Mouse (Mus musculus): ENCODE data around the gene Rhbdd1.

DNA sequence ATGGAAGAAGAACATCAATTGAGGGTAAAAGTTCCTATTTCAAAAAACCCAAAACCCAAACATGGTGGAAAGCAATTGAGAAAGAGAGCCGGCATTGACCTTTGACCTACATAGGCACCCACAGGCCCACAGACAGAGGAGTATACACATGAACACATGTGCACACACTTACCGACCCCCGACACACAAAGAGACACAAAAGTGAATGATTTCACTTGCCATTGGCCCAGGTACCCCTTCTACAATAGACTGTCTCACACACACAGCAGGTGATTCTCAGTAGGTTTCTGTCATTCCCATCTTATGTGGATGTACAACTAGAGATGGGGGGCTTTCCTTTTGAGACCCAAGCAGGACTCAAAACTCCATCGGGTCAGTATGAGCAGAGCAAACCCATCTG lies 159.6 kb downstream of the Rhbdd1 start:
- TF ChIP-seq ZKSCAN1 (IDR thresholded peaks at IDR 0.05; ENCODE audit: borderline replicate concordance, low read depth, low read length) (no peak), USF2 (conservative IDR thresholded peaks at IDR 0.05; ENCODE audit: low read depth, low read length) (no peak), MYC (IDR thresholded peaks at IDR 0.05; ENCODE audit: low read depth, low read length) (no peak), RAD21 (IDR thresholded peaks at IDR 0.05; ENCODE audit: low read depth, low read length) (no peak), EP300 (IDR thresholded peaks at IDR 0.05; ENCODE audit: low read length) (no peak), ETS1 (conservative IDR thresholded peaks at IDR 0.05; ENCODE audit: low read depth, low read length) (no peak), JUND (conservative IDR thresholded peaks at IDR 0.05; ENCODE audit: low read depth, low read length) (no peak), TCF12 (IDR thresholded peaks at IDR 0.05; ENCODE audit: low read depth, low read length) (no peak), CTCF (conservative IDR thresholded peaks at IDR 0.05 in 1 of 2, IDR thresholded peaks at IDR 0.05 in 1 of 2; ENCODE audit: low read depth in 2 of 2, low read length in 2 of 2) (no peak), POLR2A (IDR thresholded peaks at IDR 0.05; ENCODE audit: low read depth, low read length) (no peak), ZNF384 (IDR thresholded peaks at IDR 0.05; ENCODE audit: low read depth, low read length) (no peak), MAX (IDR thresholded peaks at IDR 0.05; ENCODE audit: low read length) (no peak), USF1 (IDR thresholded peaks at IDR 0.05; ENCODE audit: low read depth, low read length) (no peak), ELF1 (IDR thresholded peaks at IDR 0.05; ENCODE audit: low read depth, low read length) (no peak)
